In genomic region chr6:60682233-60682632, GRCm38 (mm10) we compare ENCODE assay signal across 8 mouse cellular contexts.
DNase-seq lines count a peak whose midpoint lies in the region; ATAC-seq and TF ChIP-seq lines count a peak whose summit lies in the region.

No protein-coding gene starts in this region.

- peak; percentile 42 for DNase-seq in 416B (ENCODE audit: low read depth)
- DNase-seq in ZHBTc4 (ENCODE audit: low read depth, low spot score): peak; percentile 53
- DNase-seq in forelimb bud, embryonic 11.5 days (ENCODE audit: low read depth, low spot score): peak; percentile 35
- no peak for DNase-seq in urinary bladder, postnatal 10 days (ENCODE audit: low spot score)
- no peak for DNase-seq in spleen, adult 12 weeks (ENCODE audit: low spot score)
- no peak for DNase-seq in yolk sac, embryonic 10.5 days (ENCODE audit: low spot score)

- no peaks in the 10 kb centered on the region for H3K36me3 ChIP-seq in intestine, postnatal 0 days (ENCODE audit: control insufficient read depth, insufficient read depth)
- H3K36me3 ChIP-seq in intestine, embryonic 16.5 days (ENCODE audit: control insufficient read depth, insufficient read depth, low read length): no peaks in the 10 kb centered on the region

- 34% methylated on average over 4 of the region's 4 CpGs for WGBS in intestine, postnatal 0 days
- WGBS in intestine, embryonic 16.5 days: 41% methylated on average over 4 of the region's 4 CpGs

- no peaks in the 10 kb centered on the region for H3K4me1 ChIP-seq in intestine, postnatal 0 days (replicated peaks; ENCODE audit: control insufficient read depth, insufficient read depth, low read length)
- H3K4me1 ChIP-seq in intestine, embryonic 16.5 days (ENCODE audit: control insufficient read depth, insufficient read depth, low read length): no peaks in the 10 kb centered on the region

- no peak overlapping the region for H3K27ac ChIP-seq in intestine, postnatal 0 days (ENCODE audit: low read depth, low read length)
- no peak overlapping the region for H3K27ac ChIP-seq in intestine, embryonic 16.5 days (ENCODE audit: low read length)

- H3K4me2 ChIP-seq in intestine, postnatal 0 days (replicated peaks; ENCODE audit: low read depth): no peak overlapping the region
- H3K4me2 ChIP-seq in intestine, embryonic 16.5 days (ENCODE audit: low read depth, low read length): no peak overlapping the region

- ATAC-seq in intestine, postnatal 0 days: no peak
- ATAC-seq in intestine, embryonic 16.5 days: no peak

- H3K9ac ChIP-seq in intestine, postnatal 0 days (ENCODE audit: low read depth, low read length): no peak overlapping the region
- no peak overlapping the region for H3K9ac ChIP-seq in intestine, embryonic 16.5 days (ENCODE audit: low read depth, low read length)

- peak; percentile 75 for TF ChIP-seq CTCF in intestine, postnatal 0 days (IDR thresholded peaks at IDR 0.05; ENCODE audit: low read depth)

- H3K4me3 ChIP-seq in intestine, postnatal 0 days (ENCODE audit: low read depth, low read length): no peak overlapping the region
- H3K4me3 ChIP-seq in intestine, embryonic 16.5 days (ENCODE audit: low read length): no peak overlapping the region

- no peaks in the 10 kb centered on the region for H3K9me3 ChIP-seq in intestine, postnatal 0 days (ENCODE audit: control insufficient read depth)
- H3K9me3 ChIP-seq in intestine, embryonic 16.5 days (ENCODE audit: control insufficient read depth, low read length): no peaks in the 10 kb centered on the region

- H3K27me3 ChIP-seq in intestine, postnatal 0 days (replicated peaks; ENCODE audit: control insufficient read depth, insufficient read depth, low read length): no peaks in the 10 kb centered on the region
- no peaks in the 10 kb centered on the region for H3K27me3 ChIP-seq in intestine, embryonic 16.5 days (replicated peaks; ENCODE audit: control insufficient read depth, insufficient read depth, low read length)

Comparison
In these comparisons a context has a peak if more than half of its experiments do, and no peak if none do; other contexts are left out.
1. DNase-seq: peak in 416B (single experiment), ZHBTc4 (single experiment) and forelimb bud, embryonic 11.5 days (single experiment); none in urinary bladder, postnatal 10 days (single experiment), spleen, adult 12 weeks (single experiment) and yolk sac, embryonic 10.5 days (single experiment).